Mouse (Mus musculus) liver, embryonic 16.5 days (tissue): ENCODE data around the gene Rfx8. TPM values are rescaled to one million over a fixed set of nuclear protein-coding genes. Genes with fewer than 3 reads are reported as not detected.
A peak's percentile ranks its signal among the peaks of the same experiment; 100 is the strongest.

Source experiments
- ATAC-seq: fragments of 200-750 bp; cut with Nextera tagmentation; 2 replicates; pipeline ENCODE4 v1.8.0; 2017; ENCODE audit warnings: low read depth, mild to moderate bottlenecking, moderate number of reproducible peaks, moderate library complexity
- H3K27ac ChIP-seq: fragments of 300-500 bp; sonication (generic); 2 replicates; pipeline ENCODE4 v1.5.1; 2014; ENCODE audit warnings: mild to moderate bottlenecking, low read length
- H3K27me3 ChIP-seq: fragments of 300-500 bp; sonication (generic); 2 replicates; pipeline ENCODE4 v1.6.1; 2014; ENCODE audit warnings: low read depth, low read length, mixed read lengths; ENCODE audit not compliant: control insufficient read depth, insufficient read depth
- H3K36me3 ChIP-seq: fragments of 300-500 bp; sonication (generic); 2 replicates; pipeline ENCODE4 v1.6.1; 2014; ENCODE audit warnings: mild to moderate bottlenecking; ENCODE audit not compliant: control insufficient read depth, insufficient read depth
- H3K4me1 ChIP-seq: fragments of 300-500 bp; sonication (generic); 2 replicates; pipeline ENCODE4 v1.6.1; 2014; ENCODE audit warnings: low read depth, low read length, mixed read lengths; ENCODE audit not compliant: control insufficient read depth
- H3K4me2 ChIP-seq: fragments of 300-500 bp; sonication (generic); 2 replicates; pipeline ENCODE4 v1.6.1; 2014; ENCODE audit warnings: low read depth, low read length, mixed read lengths
- H3K4me3 ChIP-seq: fragments of 300-500 bp; sonication (generic); 2 replicates; pipeline ENCODE4 v1.5.1; 2014; ENCODE audit warnings: low read depth, mild to moderate bottlenecking, low read length
- H3K9ac ChIP-seq: fragments of 300-500 bp; sonication (generic); 2 replicates; pipeline ENCODE4 v1.6.1; 2014; ENCODE audit warnings: low read depth, low read length
- H3K9me3 ChIP-seq: fragments of 300-500 bp; sonication (generic); replicated peaks from 2 replicates; pipeline ENCODE4 v1.6.1; 2016; ENCODE audit warnings: low read length; ENCODE audit not compliant: control insufficient read depth
- WGBS: fragments of 180-500 bp; shearing (Covaris S2); extraction: QIAGEN DNeasy Blood & Tissue Kit; methylation state at CpG from one replicate; pipeline ENCODE4 v1.1.7; 2014; ENCODE audit not compliant: insufficient replicate concordance; 5-methylcytosine and 5-hydroxymethylcytosine counted together
- polyA plus RNA-seq: library from polyadenylated mRNA; unstranded; fragments of >200 nt; fragmentation: Nextera tagmentation; extraction: Ambion mirVana; gene quantifications from 2 replicates; pipeline ENCODE4 v1.2.1, GENCODE M21; 2015

The Rfx8 gene
- polyA plus RNA-seq, 1 experiment from 2014 or later = 0.14 TPM

DNA sequence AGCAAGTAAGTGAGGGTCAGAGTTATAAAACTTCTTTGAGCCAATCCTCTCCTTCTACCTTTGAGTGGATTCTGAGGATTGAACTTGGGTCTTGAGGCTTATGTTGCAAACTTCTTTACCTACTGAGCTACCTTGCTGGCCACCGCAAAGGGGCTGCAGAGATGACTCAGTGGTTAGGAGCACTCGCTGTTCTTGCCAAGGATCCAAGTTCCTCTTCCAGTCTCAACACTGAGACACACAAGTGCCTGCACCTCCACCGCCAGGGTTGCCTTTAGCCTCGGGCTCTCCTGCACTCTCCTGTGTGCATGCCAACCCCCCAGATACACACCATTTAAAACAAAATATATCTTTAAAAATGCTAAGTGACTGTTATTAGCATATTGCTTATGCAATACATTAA lies 19.2 kb upstream of the Rfx8 start:
- Histone ChIP-seq H3K27me3 (no peaks in the 10 kb centered on the region), H3K9me3 (no peaks in the 10 kb centered on the region), H3K27ac (no peak overlapping the region), H3K4me3 (no peak overlapping the region), H3K9ac (no peak overlapping the region), H3K36me3 (no peaks in the 10 kb centered on the region), H3K4me1 (peaks cover 10% of the 10 kb centered on the region), H3K4me2 (no peak overlapping the region)
- WGBS = 39% methylated on average over 4 of the region's 4 CpGs
- ATAC-seq = no peak

DNA sequence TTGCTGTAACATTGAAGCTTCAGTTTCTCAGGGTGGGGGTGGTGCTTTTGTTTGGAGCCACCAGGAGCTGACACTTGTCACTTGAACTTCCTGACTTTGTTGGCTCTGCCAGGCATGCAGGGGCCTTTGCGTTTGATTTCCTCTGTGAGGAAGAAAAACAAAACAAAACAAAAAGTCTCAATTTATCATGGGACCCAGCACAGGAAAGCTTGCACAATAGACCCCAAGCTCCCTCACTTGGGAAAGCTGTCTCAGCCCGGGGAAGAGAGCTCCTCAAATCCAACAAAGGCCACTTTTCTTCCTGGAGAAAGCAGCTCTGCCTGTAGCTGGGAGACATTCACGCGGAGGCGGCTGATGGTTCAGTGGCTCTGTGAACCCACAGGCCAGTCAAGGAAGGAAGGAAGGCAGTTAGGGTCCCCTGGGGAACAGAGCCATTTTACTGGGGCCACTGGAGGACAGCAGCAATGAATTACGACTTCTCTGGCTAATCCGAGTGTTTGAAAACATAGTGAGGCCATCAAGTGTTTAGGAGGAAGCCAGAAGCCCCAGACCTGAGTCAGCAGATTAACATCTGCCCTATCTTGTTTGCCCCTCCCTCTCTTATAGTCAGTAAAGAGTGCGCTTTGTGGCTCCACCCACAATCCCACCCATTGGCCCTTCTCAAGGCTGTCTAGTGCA lies 15.3 kb upstream of the Rfx8 start:
- no peaks in the 10 kb centered on the region for H3K36me3 ChIP-seq
- no peaks in the 10 kb centered on the region for H3K9me3 ChIP-seq
- 13% methylated on average over 8 of the region's 8 CpGs for whole genome bisulfite sequencing
- peaks cover 19% of the 10 kb centered on the region for H3K4me1 ChIP-seq
- H3K4me3 ChIP-seq = no peak overlapping the region
- peak overlapping the region; percentile 25; the same call in 1 of the 2 replicates for H3K4me2 ChIP-seq
- no peaks in the 10 kb centered on the region for H3K27me3 ChIP-seq
- peak overlapping the region; percentile 63 for H3K27ac ChIP-seq
- no peak overlapping the region for H3K9ac ChIP-seq
- ATAC-seq = peak; percentile 57

DNA sequence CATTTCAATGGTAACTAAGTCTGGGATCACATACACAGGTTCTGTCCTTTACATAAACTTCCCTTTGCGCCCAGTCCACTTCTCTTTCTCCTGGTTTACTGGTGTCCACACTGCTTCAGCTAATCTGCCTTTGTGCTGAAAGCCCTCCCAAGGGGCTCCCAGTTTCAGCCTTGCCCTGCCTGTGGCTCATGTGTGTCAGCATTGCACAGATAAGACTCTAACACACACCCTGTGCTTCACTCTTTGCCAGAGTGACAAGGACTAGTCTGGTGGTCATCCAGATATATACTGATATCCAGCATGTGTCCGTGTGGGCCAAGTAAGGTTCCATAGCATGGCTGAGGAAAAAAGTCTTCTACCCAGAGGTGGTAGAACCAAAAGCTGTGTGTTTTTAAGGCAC lies 14.7 kb upstream of the Rfx8 start:
- WGBS = 10% methylated on average over 2 of the region's 2 CpGs
- Histone ChIP-seq H3K4me2 (peak overlapping the region; percentile 25), H3K4me1 (peaks cover 19% of the 10 kb centered on the region), H3K9ac (no peak overlapping the region), H3K36me3 (no peaks in the 10 kb centered on the region), H3K9me3 (no peaks in the 10 kb centered on the region), H3K4me3 (no peak overlapping the region), H3K27me3 (no peaks in the 10 kb centered on the region), H3K27ac (peak overlapping the region; percentile 63)
- peak; percentile 75 for ATAC-seq

DNA sequence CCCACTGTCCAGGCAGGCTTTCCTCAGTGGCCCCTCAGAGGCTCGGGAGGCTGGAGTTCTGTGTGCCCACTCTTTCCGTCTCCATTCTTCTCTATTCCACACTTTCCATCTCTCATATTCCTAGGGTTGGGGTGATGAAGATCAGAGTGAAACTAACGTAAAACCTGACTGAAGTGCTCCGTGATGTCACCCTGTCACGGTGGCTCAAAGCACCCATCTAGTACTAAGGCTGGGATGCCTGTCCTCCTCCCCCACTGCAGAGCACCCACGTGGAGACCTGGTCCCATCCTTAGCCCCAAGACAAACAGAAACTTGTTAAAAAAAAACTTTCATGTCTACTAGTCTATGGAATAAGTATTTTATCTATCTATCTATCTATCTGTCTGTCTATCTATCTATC lies 14.1 kb upstream of the Rfx8 start:
- peaks cover 19% of the 10 kb centered on the region for H3K4me1 ChIP-seq
- H3K36me3 ChIP-seq = no peaks in the 10 kb centered on the region
- no peak for ATAC-seq
- no peaks in the 10 kb centered on the region for H3K9me3 ChIP-seq
- no peaks in the 10 kb centered on the region for H3K27me3 ChIP-seq
- WGBS = 19% methylated on average over 6 of the region's 6 CpGs
- H3K4me3 ChIP-seq = no peak overlapping the region
- peak overlapping the region; percentile 34 for H3K27ac ChIP-seq
- no peak overlapping the region for H3K9ac ChIP-seq
- peak overlapping the region; percentile 25; the same call in 1 of the 2 replicates for H3K4me2 ChIP-seq

DNA sequence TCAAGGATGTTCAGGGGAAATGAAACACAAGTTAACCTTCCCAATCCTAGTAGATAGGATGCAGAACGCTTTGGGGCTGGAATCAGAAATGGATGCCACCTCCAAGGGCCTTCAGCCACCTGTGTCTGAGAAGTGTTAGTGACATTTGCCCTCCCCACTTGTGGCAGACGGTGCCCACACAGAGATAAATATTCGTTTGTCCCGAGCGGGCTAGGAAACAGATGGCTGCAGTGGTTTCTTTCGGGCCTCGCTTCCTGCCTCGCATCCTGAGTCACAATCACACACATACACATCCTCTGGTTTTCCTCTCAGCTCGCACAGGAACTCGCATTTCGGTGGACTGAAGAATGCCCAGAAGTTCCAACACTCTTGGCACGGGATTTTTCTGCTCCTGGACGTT lies 13.5 kb upstream of the Rfx8 start:
- 20% methylated on average over 13 of the region's 13 CpGs for WGBS
- no peaks in the 10 kb centered on the region for H3K36me3 ChIP-seq
- ATAC-seq = no peak
- H3K4me3 ChIP-seq = no peak overlapping the region
- H3K4me1 ChIP-seq = peaks cover 19% of the 10 kb centered on the region
- no peaks in the 10 kb centered on the region for H3K27me3 ChIP-seq
- H3K9me3 ChIP-seq = no peaks in the 10 kb centered on the region
- peak overlapping the region; percentile 39 for H3K27ac ChIP-seq
- H3K9ac ChIP-seq = no peak overlapping the region
- H3K4me2 ChIP-seq = no peak overlapping the region; the same call in 1 of the 2 replicates

DNA sequence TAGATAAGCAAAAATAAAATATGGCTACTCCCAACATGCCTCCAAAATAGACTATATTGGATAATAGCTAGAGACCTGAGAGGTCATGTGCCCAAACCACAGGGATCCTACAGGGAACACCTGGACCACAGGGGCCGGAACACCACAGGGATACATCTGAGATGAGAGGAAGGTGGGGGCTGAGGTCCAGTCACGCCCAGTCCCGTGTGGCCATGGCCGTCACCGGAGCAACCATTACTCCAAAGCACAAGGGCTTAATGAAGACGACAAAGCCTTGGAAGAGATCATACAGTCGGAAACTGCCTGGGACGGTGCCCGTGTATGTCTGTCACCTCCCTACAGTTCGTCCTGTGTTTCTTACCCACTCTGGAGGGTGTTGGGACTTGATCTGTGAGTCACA lies 13.1 kb upstream of the Rfx8 start:
- no peaks in the 10 kb centered on the region for H3K36me3 ChIP-seq
- no peak overlapping the region for H3K9ac ChIP-seq
- H3K9me3 ChIP-seq = no peaks in the 10 kb centered on the region
- H3K27me3 ChIP-seq = no peaks in the 10 kb centered on the region
- ATAC-seq = no peak
- H3K4me1 ChIP-seq = peaks cover 19% of the 10 kb centered on the region
- H3K4me2 ChIP-seq = no peak overlapping the region
- H3K27ac ChIP-seq = peak overlapping the region; percentile 39
- H3K4me3 ChIP-seq = no peak overlapping the region
- 42% methylated on average over 10 of the region's 10 CpGs for WGBS

DNA sequence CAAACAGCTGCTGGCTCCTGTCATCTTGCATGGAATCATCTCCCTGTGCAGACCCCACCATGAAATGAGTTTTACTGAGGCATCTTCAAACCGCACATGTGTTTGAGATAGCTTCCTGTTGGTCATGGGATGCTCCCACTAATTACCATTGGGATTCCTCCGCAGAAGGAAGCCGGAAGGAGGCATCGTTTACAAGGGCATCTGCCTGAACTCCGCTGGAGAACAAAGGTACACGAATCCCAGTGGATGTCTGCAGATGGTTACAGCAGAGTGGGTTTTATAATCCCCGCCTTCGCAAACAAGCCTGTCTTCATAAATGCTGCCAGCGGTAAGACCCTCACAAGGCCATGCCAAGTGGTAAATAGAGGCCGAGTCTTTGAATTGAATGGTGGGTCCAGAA lies 11.3 kb upstream of the Rfx8 start:
- no peak overlapping the region for H3K9ac ChIP-seq
- no peak overlapping the region for H3K4me3 ChIP-seq
- H3K4me2 ChIP-seq = no peak overlapping the region
- H3K27ac ChIP-seq = no peak overlapping the region
- no peak for ATAC-seq
- H3K36me3 ChIP-seq = no peaks in the 10 kb centered on the region
- WGBS = 71% methylated on average over 10 of the region's 10 CpGs
- no peaks in the 10 kb centered on the region for H3K9me3 ChIP-seq
- no peaks in the 10 kb centered on the region for H3K27me3 ChIP-seq
- H3K4me1 ChIP-seq = peaks cover 19% of the 10 kb centered on the region

DNA sequence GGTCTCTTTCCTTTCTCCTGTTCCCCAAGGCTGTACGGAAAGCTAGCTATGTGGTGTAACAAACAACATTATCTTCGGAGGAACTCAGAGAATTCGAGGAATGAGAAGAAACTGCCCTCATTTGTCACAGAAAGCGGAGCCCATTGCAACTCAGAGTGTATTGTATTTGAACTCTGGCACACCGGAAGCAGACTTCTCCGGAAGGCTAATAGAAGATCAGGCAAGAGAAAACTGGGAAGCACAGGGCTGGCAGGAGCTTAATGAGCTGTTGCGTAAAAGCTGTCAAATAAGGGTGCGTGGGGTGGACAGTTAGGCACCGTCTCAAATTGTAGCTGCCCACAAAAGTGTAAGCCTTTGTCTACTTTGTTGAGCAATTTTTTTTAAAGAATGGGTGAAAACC lies 10.7 kb upstream of the Rfx8 start:
- H3K9ac ChIP-seq = no peak overlapping the region
- H3K27ac ChIP-seq = no peak overlapping the region
- ATAC-seq = no peak
- no peak overlapping the region for H3K4me3 ChIP-seq
- peaks cover 19% of the 10 kb centered on the region for H3K4me1 ChIP-seq
- WGBS = 28% methylated on average over 9 of the region's 9 CpGs
- H3K4me2 ChIP-seq = no peak overlapping the region
- no peaks in the 10 kb centered on the region for H3K36me3 ChIP-seq
- no peaks in the 10 kb centered on the region for H3K9me3 ChIP-seq
- no peaks in the 10 kb centered on the region for H3K27me3 ChIP-seq

DNA sequence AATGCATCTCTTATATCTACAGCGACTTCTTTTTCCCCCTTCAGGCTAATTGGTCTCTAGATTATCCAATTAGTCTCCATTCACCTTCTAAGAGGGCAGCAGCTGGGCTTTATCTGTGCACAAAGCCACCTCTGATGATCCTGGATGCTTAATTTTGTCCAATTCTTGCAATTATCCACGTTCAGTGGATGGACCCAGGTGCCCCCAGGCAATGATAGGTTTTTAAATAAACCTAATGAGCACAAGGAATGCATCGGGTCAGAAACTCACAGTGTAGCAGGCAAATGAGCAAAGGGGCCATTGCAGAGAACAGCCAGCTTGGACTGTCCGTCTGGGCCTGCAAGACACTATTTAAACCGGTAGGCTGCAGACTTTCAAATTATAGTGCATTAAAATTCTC lies 10.1 kb upstream of the Rfx8 start:
- WGBS = 56% methylated on average over 5 of the region's 5 CpGs
- ATAC-seq = no peak

More for the DNA sequence above, 10.1 kb upstream of the Rfx8 start:
- peaks cover 14% of the 10 kb centered on the region for H3K4me1 ChIP-seq
- H3K9me3 ChIP-seq = no peaks in the 10 kb centered on the region
- no peak overlapping the region for H3K4me2 ChIP-seq
- no peak overlapping the region for H3K27ac ChIP-seq
- no peaks in the 10 kb centered on the region for H3K36me3 ChIP-seq
- H3K4me3 ChIP-seq = no peak overlapping the region
- H3K9ac ChIP-seq = no peak overlapping the region
- H3K27me3 ChIP-seq = no peaks in the 10 kb centered on the region
